Mouse (Mus musculus) testis, adult 2 months (tissue): Measurements from ENCODE around the gene Pih1d1. TPM values are rescaled to one million over a fixed set of nuclear protein-coding genes. Genes with fewer than 3 reads are reported as not detected.

Experiments used
- H3K27ac ChIP-seq: fragments of 200-500 bp; 2 replicates; pipeline ENCODE4 v1.5.1; 2012; ENCODE audit warnings: low read depth, low read length; ENCODE audit not compliant: control insufficient read depth, insufficient read depth
- H3K27me3 ChIP-seq: fragments of 200-500 bp; 2 replicates; pipeline ENCODE4 v1.6.1; 2012; ENCODE audit warnings: mild to moderate bottlenecking, low read length, moderate library complexity; ENCODE audit not compliant: control insufficient read depth, insufficient read depth
- H3K36me3 ChIP-seq: fragments of 200-500 bp; 2 replicates; pipeline ENCODE4 v1.6.1; 2012; ENCODE audit warnings: mild to moderate bottlenecking, low read length; ENCODE audit not compliant: control insufficient read depth, insufficient read depth
- H3K4me1 ChIP-seq: fragments of 200-500 bp; 2 replicates; pipeline ENCODE4 v1.6.1; 2012; ENCODE audit warnings: low read length; ENCODE audit not compliant: control insufficient read depth, insufficient read depth
- H3K4me3 ChIP-seq: fragments of 200-500 bp; 2 replicates; pipeline ENCODE4 v1.5.1; 2012; ENCODE audit warnings: low read depth, mild to moderate bottlenecking, low read length, moderate library complexity, mixed read lengths; ENCODE audit not compliant: control insufficient read depth
- CTCF ChIP-seq: fragments of 200-500 bp; IDR thresholded peaks from 2 replicates; pipeline ENCODE4 v1.5.1; 2012; ENCODE audit warnings: low read depth, mild to moderate bottlenecking, inconsistent platforms, low read length, moderate library complexity; ENCODE audit not compliant: control insufficient read depth, insufficient read depth, insufficient replicate concordance
- POLR2A ChIP-seq: fragments of 200-500 bp; IDR thresholded peaks from 2 replicates; pipeline ENCODE4 v1.6.1; 2012; ENCODE audit warnings: low read depth, mild to moderate bottlenecking, inconsistent platforms, low read length, moderate library complexity; ENCODE audit not compliant: control insufficient read depth
- polyA plus RNA-seq: library from polyadenylated mRNA; depleted of rRNA; stranded (reverse); fragments of >200 nt; gene quantifications from 2 replicates; pipeline ENCODE4 v1.2.3, GENCODE M21; 2012; rRNA removed

The Pih1d1 gene
- polyA plus RNA-seq, 1 experiment, result 258 TPM

GRCm38 (mm10) chr7:45208260-45208659, 54.2 kb downstream of the Pih1d1 start:
- Histone ChIP-seq H3K27ac (no peak overlapping the region), H3K4me3 (no peak overlapping the region), H3K4me1 (peaks cover 2% of the 10 kb centered on the region; the same call in 1 of the 2 replicates), H3K36me3 (peaks cover 7% of the 10 kb centered on the region), H3K27me3 (no peaks in the 10 kb centered on the region)
- no peak for TF ChIP-seq POLR2A
- no peak for TF ChIP-seq CTCF

Other genes starting within 250 kb of the Pih1d1 start
- gene Ap2a1, start 224.8 kb upstream of the Pih1d1 start, polyA plus RNA-seq, result 323 and 343 TPM in 2 replicates
- gene Tsks, start 211.1 kb upstream of the Pih1d1 start, polyA plus RNA-seq, result 1,042 and 1,092 TPM in 2 replicates
- gene Cpt1c, start 179.5 kb upstream of the Pih1d1 start, polyA plus RNA-seq, result 137 and 148 TPM in 2 replicates
- gene Prmt1, start 167.7 kb upstream of the Pih1d1 start, polyA plus RNA-seq, result 59.6 and 60.1 TPM in 2 replicates
- gene Irf3, start 156.7 kb upstream of the Pih1d1 start, polyA plus RNA-seq, result 108 and 114 TPM in 2 replicates
- gene Bcl2l12, start 155.6 kb upstream of the Pih1d1 start, polyA plus RNA-seq, result 85.4 and 93.5 TPM in 2 replicates
- gene Scaf1, start 137.9 kb upstream of the Pih1d1 start, polyA plus RNA-seq, result 25.1 and 27.4 TPM in 2 replicates
- gene Rras, start 136.3 kb upstream of the Pih1d1 start, polyA plus RNA-seq, result 43.4 and 44.2 TPM in 2 replicates
- 3.4 and 3.5 TPM in 2 replicates for gene Prr12, start 101.4 kb upstream of the Pih1d1 start, polyA plus RNA-seq
- gene Nosip, start 91.9 kb upstream of the Pih1d1 start, polyA plus RNA-seq, result 115 and 123 TPM in 2 replicates
- 27.3 and 27.9 TPM in 2 replicates for gene Prrg2, start 91.6 kb upstream of the Pih1d1 start, polyA plus RNA-seq
- 10.4 and 16.3 TPM in 2 replicates for gene Rcn3, start 62.1 kb upstream of the Pih1d1 start, polyA plus RNA-seq
- gene Fcgrt, start 50.5 kb upstream of the Pih1d1 start, polyA plus RNA-seq, result 5.4 and 5.8 TPM in 2 replicates
- 169 and 192 TPM in 2 replicates for gene Rps11, start 29.9 kb upstream of the Pih1d1 start, polyA plus RNA-seq
- gene Rpl13a, start 25.5 kb upstream of the Pih1d1 start, polyA plus RNA-seq, result 859 and 869 TPM in 2 replicates
- 0.06 and 0.41 TPM in 2 replicates for gene Gm45713, start 18.1 kb upstream of the Pih1d1 start, polyA plus RNA-seq
- 3.8 and 3.9 TPM in 2 replicates for gene Flt3l, start 17.9 kb upstream of the Pih1d1 start, polyA plus RNA-seq
- 12.8 and 13.4 TPM in 2 replicates for gene Aldh16a1, start 281 bp downstream of the Pih1d1 start, polyA plus RNA-seq
- 33.5 and 34.1 TPM in 2 replicates for gene Slc17a7, start 9.6 kb downstream of the Pih1d1 start, polyA plus RNA-seq
- 3.9 and 5.4 TPM in 2 replicates for gene Gfy, start 25.3 kb downstream of the Pih1d1 start, polyA plus RNA-seq
- 21.9 and 28.2 TPM in 2 replicates for gene Pth2, start 26.7 kb downstream of the Pih1d1 start, polyA plus RNA-seq
- 78.3 and 81.9 TPM in 2 replicates for gene Ccdc155, start 50.6 kb downstream of the Pih1d1 start, polyA plus RNA-seq
- gene Dkkl1, start 57.8 kb downstream of the Pih1d1 start, polyA plus RNA-seq, result 1,273 and 1,348 TPM in 2 replicates
- gene Tead2, start 61.5 kb downstream of the Pih1d1 start, polyA plus RNA-seq, result 43.1 and 60.2 TPM in 2 replicates
- 78.0 and 87.4 TPM in 2 replicates for gene Cd37, start 84.8 kb downstream of the Pih1d1 start, polyA plus RNA-seq
- 76.9 and 81.4 TPM in 2 replicates for gene Slc6a16, start 86.8 kb downstream of the Pih1d1 start, polyA plus RNA-seq
- 785 and 851 TPM in 2 replicates for gene Slc6a21, start 123.2 kb downstream of the Pih1d1 start, polyA plus RNA-seq
- 52.2 and 54.8 TPM in 2 replicates for gene Trpm4, start 179.5 kb downstream of the Pih1d1 start, polyA plus RNA-seq
- gene Hrc, start 181.0 kb downstream of the Pih1d1 start, polyA plus RNA-seq, result 0.10 and 0.22 TPM in 2 replicates
- 1.1 and 1.2 TPM in 2 replicates for gene Ppfia3, start 212.7 kb downstream of the Pih1d1 start, polyA plus RNA-seq
- gene Lin7b, start 216.3 kb downstream of the Pih1d1 start, polyA plus RNA-seq, result 5.7 and 7.3 TPM in 2 replicates
- gene Snrnp70, start 241.4 kb downstream of the Pih1d1 start, polyA plus RNA-seq, result 180 and 202 TPM in 2 replicates